Mouse (Mus musculus) heart, postnatal 4 days (tissue): ENCODE results near the gene Zfp580. TPM values are rescaled to one million over a fixed set of nuclear protein-coding genes. Genes with fewer than 3 reads are reported as not detected.

ENCODE experiments used
- total RNA-seq, 2 experiments: library from RNA; stranded (reverse); gene quantifications; 2 replicates each; pipeline ENCODE4 v1.2.3; 2021

The Zfp580 gene
- total RNA-seq, 2 experiments from 2014 or later = 12.2 to 13.2 TPM

Other genes starting within 250 kb of the Zfp580 start
- gene Ube2s, start 238.9 kb upstream of the Zfp580 start, total RNA-seq = 100 to 1,000 TPM; 281 to 285 TPM
- gene Shisa7, start 206.8 kb upstream of the Zfp580 start, total RNA-seq = under 1 TPM in 1 of 2 experiments, not detected in 1; 0.20 TPM
- 1 to 10 TPM; 1.6 to 2.3 TPM for gene Isoc2b, start 181.3 kb upstream of the Zfp580 start, total RNA-seq
- gene Isoc2a, start 174.4 kb upstream of the Zfp580 start, total RNA-seq = 10 to 100 TPM; 14.7 to 15.5 TPM
- gene Gm36210, start 145.0 kb upstream of the Zfp580 start, total RNA-seq = not detected
- 10 to 100 TPM; 14.7 to 16.7 TPM for gene Zfp628, start 136.3 kb upstream of the Zfp580 start, total RNA-seq
- 1 to 10 TPM; 3.9 to 6.2 TPM for gene Nat14, start 129.5 kb upstream of the Zfp580 start, total RNA-seq
- gene Ssc5d, start 125.8 kb upstream of the Zfp580 start, total RNA-seq = 10 to 100 TPM in 1 of 2 experiments, 1 to 10 TPM in 1; 8.7 to 11.1 TPM
- gene Sbk2, start 87.1 kb upstream of the Zfp580 start, total RNA-seq = 10 to 100 TPM; 10.6 TPM
- 10 to 100 TPM; 21.0 to 24.3 TPM for gene Sbk3, start 80.4 kb upstream of the Zfp580 start, total RNA-seq
- 10 to 100 TPM; 28.4 to 38.0 TPM for gene Zfp579, start 55.4 kb upstream of the Zfp580 start, total RNA-seq
- gene Zfp524, start 37.1 kb upstream of the Zfp580 start, total RNA-seq = 1 to 10 TPM; 6.0 to 6.4 TPM
- gene Fiz1, start 36.8 kb upstream of the Zfp580 start, total RNA-seq = 10 to 100 TPM; 26.4 to 26.9 TPM
- gene Gm44973, start 36.0 kb upstream of the Zfp580 start, total RNA-seq = not detected
- 10 to 100 TPM; 26.0 to 26.6 TPM for gene Zfp865, start 31.2 kb upstream of the Zfp580 start, total RNA-seq
- under 1 TPM in 1 of 2 experiments, not detected in 1; 0.61 TPM for gene Ccdc106, start 31.0 kb upstream of the Zfp580 start, total RNA-seq
- gene 4632433K11Rik, start 17.4 kb upstream of the Zfp580 start, total RNA-seq = under 1 TPM in 1 of 2 experiments, not detected in 1; 0.57 TPM
- 1 to 10 TPM; 5.4 to 6.0 TPM for gene Zfp784, start 13.1 kb upstream of the Zfp580 start, total RNA-seq
- 100 to 1,000 TPM; 136 to 145 TPM for gene U2af2, start 10.6 kb downstream of the Zfp580 start, total RNA-seq
- 100 to 1,000 TPM; 171 to 183 TPM for gene Epn1, start 28.7 kb downstream of the Zfp580 start, total RNA-seq
- gene Rfpl4, start 65.4 kb downstream of the Zfp580 start, total RNA-seq = not detected
- gene Rasl2-9, start 74.4 kb downstream of the Zfp580 start, total RNA-seq = 1 to 10 TPM; 2.6 to 4.5 TPM
- not detected for gene Vmn1r55, start 98.1 kb downstream of the Zfp580 start, total RNA-seq
- gene Vmn1r56, start 145.2 kb downstream of the Zfp580 start, total RNA-seq = not detected
- not detected for gene Vmn1r57, start 167.0 kb downstream of the Zfp580 start, total RNA-seq